Comparison of ENCODE assay signal across 15 mouse cellular contexts in genomic region chr17:30607330-30607729, GRCm38 (mm10). TPM values are rescaled to one million over a fixed set of nuclear protein-coding genes. Genes with fewer than 3 reads are reported as not detected.
A peak's percentile ranks its signal among the peaks of the same experiment; 100 is the strongest.
DNase-seq lines count a peak whose midpoint lies in the region; ATAC-seq and TF ChIP-seq lines count a peak whose summit lies in the region.
"Had no signal": no experiment of that assay in that cellular context is flagged by ENCODE, and none has a peak within 500 bp of the region (broad histone marks: within the 10 kb centered on the region; RNA-seq: fewer than 3 reads in every experiment).

No protein-coding gene starts in this region.

- TF ChIP-seq EP300 in ES-Bruce4 (IDR thresholded peaks at IDR 0.05; ENCODE audit: insufficient read depth, low read depth, low read length) = no peak
- TF ChIP-seq EP300 in lung, postnatal 0 days (IDR thresholded peaks at IDR 0.05) = no peak

- no peak for TF ChIP-seq CTCF in forebrain, postnatal 0 days (IDR thresholded peaks at IDR 0.05; ENCODE audit: low read depth)
- TF ChIP-seq CTCF in layer of hippocampus, adult 2 months (conservative IDR thresholded peaks at IDR 0.05) = no peak
- no peak for TF ChIP-seq CTCF in ES-Bruce4 (IDR thresholded peaks at IDR 0.05; ENCODE audit: low read depth, low read length)
- TF ChIP-seq CTCF in intestine, postnatal 0 days (IDR thresholded peaks at IDR 0.05; ENCODE audit: low read depth) = no peak
- no peak for TF ChIP-seq CTCF in lung, postnatal 0 days (IDR thresholded peaks at IDR 0.05)

- 87% methylated on average over 7 of the region's 7 CpGs for WGBS in forebrain, embryonic 12.5 days
- 78% methylated on average over 7 of the region's 7 CpGs for WGBS in forebrain, postnatal 0 days
- 75% methylated on average over 7 of the region's 7 CpGs for WGBS in intestine, postnatal 0 days
- 91% methylated on average over 7 of the region's 7 CpGs for WGBS in lung, postnatal 0 days

- H3K4me3 ChIP-seq in forebrain, embryonic 12.5 days (replicated peaks) = no peak overlapping the region
- H3K4me3 ChIP-seq in forebrain, postnatal 0 days (ENCODE audit: low read depth, low read length) = no peak overlapping the region
- no peak overlapping the region for H3K4me3 ChIP-seq in layer of hippocampus, adult 2 months
- no peak overlapping the region for H3K4me3 ChIP-seq in ES-Bruce4 (ENCODE audit: low read depth, low read length)
- H3K4me3 ChIP-seq in intestine, postnatal 0 days (ENCODE audit: low read depth, low read length) = no peak overlapping the region
- H3K4me3 ChIP-seq in lung, postnatal 0 days (ENCODE audit: low read depth, low read length) = no peak overlapping the region
- H3K4me3 ChIP-seq: heart, embryonic 15.5 days; hindbrain, embryonic 12.5 days; limb, embryonic 15.5 days; midbrain, embryonic 12.5 days had no signal

- ATAC-seq in forebrain, embryonic 12.5 days (ENCODE audit: low FRiP score) = no peak
- no peak for ATAC-seq in forebrain, postnatal 0 days
- ATAC-seq in intestine, postnatal 0 days = no peak
- no peak for ATAC-seq in lung, postnatal 0 days

- no peaks in the 10 kb centered on the region for H3K27me3 ChIP-seq in forebrain, embryonic 12.5 days
- H3K27me3 ChIP-seq in forebrain, postnatal 0 days (ENCODE audit: insufficient read depth, low read length) = no peaks in the 10 kb centered on the region
- no peaks in the 10 kb centered on the region for H3K27me3 ChIP-seq in ES-Bruce4 (ENCODE audit: control insufficient read depth, insufficient read depth, low read length, poor library complexity, severe bottlenecking)
- no peaks in the 10 kb centered on the region for H3K27me3 ChIP-seq in intestine, postnatal 0 days (replicated peaks; ENCODE audit: control insufficient read depth, insufficient read depth, low read length)
- H3K27me3 ChIP-seq in lung, postnatal 0 days (replicated peaks; ENCODE audit: insufficient read depth, low read length) = no peaks in the 10 kb centered on the region
- H3K27me3 ChIP-seq: heart, embryonic 15.5 days; hindbrain, embryonic 12.5 days; limb, embryonic 15.5 days; midbrain, embryonic 12.5 days had no signal

- H3K9ac ChIP-seq in forebrain, embryonic 12.5 days = no peak overlapping the region
- H3K9ac ChIP-seq in forebrain, postnatal 0 days = no peak overlapping the region
- peak overlapping the region; percentile 17; the same call in 1 of the 2 replicates for H3K9ac ChIP-seq in ES-Bruce4 (ENCODE audit: low read depth, poor library complexity, severe bottlenecking)
- H3K9ac ChIP-seq in intestine, postnatal 0 days (ENCODE audit: low read depth, low read length) = no peak overlapping the region
- no peak overlapping the region for H3K9ac ChIP-seq in lung, postnatal 0 days (replicated peaks; ENCODE audit: low read depth)
- H3K9ac ChIP-seq: heart, embryonic 15.5 days; hindbrain, embryonic 12.5 days; limb, embryonic 15.5 days; midbrain, embryonic 12.5 days had no signal

- H3K4me1 ChIP-seq in forebrain, embryonic 12.5 days = peaks cover 34% of the 10 kb centered on the region
- peaks cover 6% of the 10 kb centered on the region; the same call in 1 of the 2 replicates for H3K4me1 ChIP-seq in forebrain, postnatal 0 days (ENCODE audit: insufficient read depth)
- no peaks in the 10 kb centered on the region for H3K4me1 ChIP-seq in ES-Bruce4 (ENCODE audit: control insufficient read depth, insufficient read depth, low read length)
- H3K4me1 ChIP-seq in intestine, postnatal 0 days (replicated peaks; ENCODE audit: control insufficient read depth, insufficient read depth, low read length) = peaks cover 21% of the 10 kb centered on the region
- no peaks in the 10 kb centered on the region for H3K4me1 ChIP-seq in lung, postnatal 0 days (ENCODE audit: insufficient read depth, low read depth, low read length)

- H3K4me2 ChIP-seq in forebrain, embryonic 12.5 days = no peak overlapping the region
- no peak overlapping the region for H3K4me2 ChIP-seq in forebrain, postnatal 0 days (ENCODE audit: low read depth)
- H3K4me2 ChIP-seq in intestine, postnatal 0 days (replicated peaks; ENCODE audit: low read depth) = 0 out of 2 replicates have a peak overlapping the region, but pooled peaks have one; percentile 14
- H3K4me2 ChIP-seq in lung, postnatal 0 days (replicated peaks; ENCODE audit: low read depth, low read length) = no peak overlapping the region
- H3K4me2 ChIP-seq: heart, embryonic 15.5 days; hindbrain, embryonic 12.5 days; limb, embryonic 15.5 days; midbrain, embryonic 12.5 days had no signal

- H3K36me3 ChIP-seq in forebrain, embryonic 12.5 days (replicated peaks) = peaks cover 11% of the 10 kb centered on the region
- H3K36me3 ChIP-seq in forebrain, postnatal 0 days (ENCODE audit: insufficient read depth) = peaks cover 10% of the 10 kb centered on the region; the same call in 1 of the 2 replicates
- H3K36me3 ChIP-seq in ES-Bruce4 (ENCODE audit: control insufficient read depth, insufficient read depth, low read length, poor library complexity, severe bottlenecking) = peaks cover 5% of the 10 kb centered on the region; the same call in 1 of the 2 replicates
- peaks cover 12% of the 10 kb centered on the region; the same call in 1 of the 2 replicates for H3K36me3 ChIP-seq in intestine, postnatal 0 days (ENCODE audit: control insufficient read depth, insufficient read depth)
- no peaks in the 10 kb centered on the region for H3K36me3 ChIP-seq in lung, postnatal 0 days (ENCODE audit: insufficient read depth, low read length)

- TF ChIP-seq POLR2A in ES-Bruce4 (IDR thresholded peaks at IDR 0.05; ENCODE audit: insufficient read depth, low read length) = no peak

- no peaks in the 10 kb centered on the region for H3K9me3 ChIP-seq in forebrain, embryonic 12.5 days
- H3K9me3 ChIP-seq in forebrain, postnatal 0 days (ENCODE audit: low read length) = no peaks in the 10 kb centered on the region
- no peaks in the 10 kb centered on the region for H3K9me3 ChIP-seq in ES-Bruce4 (replicated peaks; ENCODE audit: control insufficient read depth, insufficient read depth, low read length, poor library complexity, severe bottlenecking)
- H3K9me3 ChIP-seq in intestine, postnatal 0 days (ENCODE audit: control insufficient read depth) = no peaks in the 10 kb centered on the region
- no peaks in the 10 kb centered on the region for H3K9me3 ChIP-seq in lung, postnatal 0 days (ENCODE audit: low read length)
- H3K9me3 ChIP-seq: heart, embryonic 15.5 days; hindbrain, embryonic 12.5 days; limb, embryonic 15.5 days; midbrain, embryonic 12.5 days had no signal

- H3K27ac ChIP-seq in forebrain, embryonic 12.5 days = peak overlapping the region; percentile 68; the same call in 1 of the 2 replicates
- no peak overlapping the region for H3K27ac ChIP-seq in forebrain, postnatal 0 days (ENCODE audit: low read depth, low read length)
- peak overlapping the region; percentile 70 for H3K27ac ChIP-seq in layer of hippocampus, adult 2 months
- no peak overlapping the region for H3K27ac ChIP-seq in ES-Bruce4 (ENCODE audit: insufficient read depth, low read length)
- peak overlapping the region; percentile 9 for H3K27ac ChIP-seq in intestine, postnatal 0 days (ENCODE audit: low read depth, low read length)
- no peak overlapping the region for H3K27ac ChIP-seq in lung, postnatal 0 days (ENCODE audit: low read length)
- H3K27ac ChIP-seq: heart, embryonic 15.5 days; hindbrain, embryonic 12.5 days had no signal

- DNase-seq in forebrain, postnatal 0 days = no peak
- DNase-seq in layer of hippocampus, adult 2 months (ENCODE audit: low spot score in 2 of 2) = peak in 1 of 2 experiments; percentile 10
- no peak for DNase-seq in layer of hippocampus, postnatal 10 days (ENCODE audit: low spot score in 2 of 2)
- DNase-seq in thymus, postnatal 0 days (ENCODE audit: low spot score) = no peak
- DNase-seq in lung, postnatal 0 days (ENCODE audit: low spot score) = no peak
- DNase-seq: adrenal gland, adult 2 months; cerebellum, adult 18-20 months; kidney, adult 11 months had no signal

RNA-seq across cellular contexts. Expression of gene Dnah8, which starts 16.8 kb away (rescaled TPM):
- 0.98 and 1.4 TPM in 2 replicates for polyA plus RNA-seq in forebrain, embryonic 12.5 days (2016; fragmentation: Nextera tagmentation; extraction: Ambion mirVana)
- total RNA-seq in forebrain, postnatal 0 days (2014; rRNA removed) = 1.5 and 5.0 TPM in 2 replicates
- polyA plus RNA-seq in forebrain, postnatal 0 days (2015; fragmentation: Nextera tagmentation; extraction: Ambion mirVana) = 0.80 and 2.1 TPM in 2 replicates
- 1 to 10 TPM; 2.4 to 3.5 TPM for total RNA-seq in layer of hippocampus, adult 2 months (2021)
- 1 to 10 TPM; 2.7 to 4.2 TPM for total RNA-seq in layer of hippocampus, postnatal 10 days (2021)
- 25.8 and 34.7 TPM in 2 replicates for polyA plus RNA-seq in ES-Bruce4 (2011; ENCODE audit: insufficient read depth, insufficient read length, low read depth, missing spikeins)
- 0.35 and 0.72 TPM in 2 replicates for polyA plus RNA-seq in intestine, postnatal 0 days (2015; fragmentation: Nextera tagmentation; extraction: Ambion mirVana)
- polyA plus RNA-seq in thymus, postnatal 0 days (2015; fragmentation: Nextera tagmentation; extraction: Ambion mirVana) = 12.6 and 14.8 TPM in 2 replicates
- polyA plus RNA-seq in lung, postnatal 0 days (2015; fragmentation: Nextera tagmentation; extraction: Ambion mirVana) = 9.8 and 10.7 TPM in 2 replicates

RNA-seq across cellular contexts. Expression of gene Glo1, which starts 19.3 kb away (rescaled TPM):
- 233 and 241 TPM in 2 replicates for polyA plus RNA-seq in forebrain, embryonic 12.5 days (2016; fragmentation: Nextera tagmentation; extraction: Ambion mirVana)
- total RNA-seq in forebrain, postnatal 0 days (2014; rRNA removed) = 150 and 172 TPM in 2 replicates
- polyA plus RNA-seq in forebrain, postnatal 0 days (2015; fragmentation: Nextera tagmentation; extraction: Ambion mirVana) = 186 and 194 TPM in 2 replicates
- 100 to 1,000 TPM; 194 to 199 TPM for total RNA-seq in layer of hippocampus, adult 2 months (2021)
- total RNA-seq in layer of hippocampus, postnatal 10 days (2021) = 100 to 1,000 TPM; 153 TPM
- polyA plus RNA-seq in ES-Bruce4 (2011; ENCODE audit: insufficient read depth, insufficient read length, low read depth, missing spikeins) = 175 and 190 TPM in 2 replicates
- polyA plus RNA-seq in intestine, postnatal 0 days (2015; fragmentation: Nextera tagmentation; extraction: Ambion mirVana) = 169 and 176 TPM in 2 replicates
- polyA plus RNA-seq in thymus, postnatal 0 days (2015; fragmentation: Nextera tagmentation; extraction: Ambion mirVana) = 200 and 204 TPM in 2 replicates
- 159 and 161 TPM in 2 replicates for polyA plus RNA-seq in lung, postnatal 0 days (2015; fragmentation: Nextera tagmentation; extraction: Ambion mirVana)

RNA-seq across cellular contexts. Expression of gene Btbd9, which starts 31.0 kb away (rescaled TPM):
- polyA plus RNA-seq in forebrain, embryonic 12.5 days (2016; fragmentation: Nextera tagmentation; extraction: Ambion mirVana) = 79.8 and 85.9 TPM in 2 replicates
- 55.0 and 63.6 TPM in 2 replicates for total RNA-seq in forebrain, postnatal 0 days (2014; rRNA removed)
- polyA plus RNA-seq in forebrain, postnatal 0 days (2015; fragmentation: Nextera tagmentation; extraction: Ambion mirVana) = 112 and 149 TPM in 2 replicates
- total RNA-seq in layer of hippocampus, adult 2 months (2021) = 100 to 1,000 TPM; 168 to 187 TPM
- 100 to 1,000 TPM; 104 to 109 TPM for total RNA-seq in layer of hippocampus, postnatal 10 days (2021)
- polyA plus RNA-seq in ES-Bruce4 (2011; ENCODE audit: insufficient read depth, insufficient read length, low read depth, missing spikeins) = 19.2 and 21.6 TPM in 2 replicates
- 35.9 and 42.6 TPM in 2 replicates for polyA plus RNA-seq in intestine, postnatal 0 days (2015; fragmentation: Nextera tagmentation; extraction: Ambion mirVana)
- polyA plus RNA-seq in thymus, postnatal 0 days (2015; fragmentation: Nextera tagmentation; extraction: Ambion mirVana) = 42.7 and 51.9 TPM in 2 replicates
- 40.6 and 41.7 TPM in 2 replicates for polyA plus RNA-seq in lung, postnatal 0 days (2015; fragmentation: Nextera tagmentation; extraction: Ambion mirVana)

Comparison
In these comparisons a context has a peak if more than half of its experiments do, and no peak if none do; other contexts are left out.
1. H3K27ac ChIP-seq: peak in forebrain, embryonic 12.5 days (single experiment), layer of hippocampus, adult 2 months (single experiment) and intestine, postnatal 0 days (single experiment); none in forebrain, postnatal 0 days (single experiment), ES-Bruce4 (single experiment) and lung, postnatal 0 days (single experiment).